Mouse (Mus musculus): ENCODE results near the gene Tgtp2. TPM values are rescaled to one million over a fixed set of nuclear protein-coding genes. Genes with fewer than 3 reads are reported as not detected.

The Tgtp2 gene
- polyA plus RNA-seq, 1 experiment from 2014 or later = not detected

DNA sequence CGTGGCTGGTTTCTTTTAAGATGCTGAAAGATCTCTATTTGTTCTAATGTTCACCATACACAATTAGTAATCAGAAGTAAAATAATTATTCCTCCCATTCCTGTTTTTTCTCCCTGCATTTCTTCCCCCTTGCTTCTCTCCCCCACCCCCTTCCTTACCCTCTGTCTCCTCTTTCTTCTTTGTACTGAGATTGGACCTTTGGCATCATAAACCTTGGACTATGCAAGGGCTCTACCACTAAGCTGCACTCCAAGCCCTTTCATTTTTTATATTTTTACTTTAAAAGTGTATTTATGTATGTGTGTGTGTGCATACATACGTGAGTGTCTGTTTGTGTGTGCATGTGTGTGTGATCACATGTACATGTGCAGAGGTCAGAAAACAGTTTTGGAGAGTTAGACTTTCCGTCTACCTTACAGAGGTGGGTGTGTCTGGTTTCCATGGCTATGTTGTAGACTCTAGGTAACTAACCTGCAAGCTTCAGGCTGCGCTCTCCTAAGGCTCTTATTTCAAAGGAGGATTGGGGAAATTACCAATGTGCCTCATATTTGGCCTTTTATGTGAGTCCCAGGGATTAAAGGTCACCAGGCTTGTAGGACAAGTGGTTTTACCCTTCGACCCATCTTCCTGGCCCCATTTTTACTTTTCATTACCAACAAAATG, 25.1 kb upstream of the Tgtp2 start:
- H3K9ac ChIP-seq (ENCODE audit: low read depth, low read length) = no peak overlapping the region
- H3K4me3 ChIP-seq (ENCODE audit: low read depth, low read length) = no peak overlapping the region
- no peaks in the 10 kb centered on the region for H3K27me3 ChIP-seq (ENCODE audit: control insufficient read depth, insufficient read depth, low read length)
- WGBS (ENCODE audit: insufficient replicate concordance) = 89% methylated on average over 5 of the region's 5 CpGs
- H3K9me3 ChIP-seq (replicated peaks; ENCODE audit: control insufficient read depth, low read length) = no peaks in the 10 kb centered on the region
- no peaks in the 10 kb centered on the region for H3K36me3 ChIP-seq (ENCODE audit: control insufficient read depth, insufficient read depth, low read length)
- no peaks in the 10 kb centered on the region; the same call in 1 of the 2 replicates for H3K4me1 ChIP-seq (ENCODE audit: control insufficient read depth, insufficient read depth, low read length)
- no peak overlapping the region for H3K4me2 ChIP-seq
- no peak for ATAC-seq (replicated peaks; ENCODE audit: insufficient number of reproducible peaks, low FRiP score, low TSS enrichment)
- H3K27ac ChIP-seq (ENCODE audit: low read depth, low read length) = no peak overlapping the region

- Histone ChIP-seq H3K27ac (ENCODE audit: low read depth, low read length) (no peak overlapping the region), H3K4me2 (peak overlapping the region; percentile 64), H3K27me3 (ENCODE audit: control insufficient read depth, insufficient read depth, low read length) (no peaks in the 10 kb centered on the region), H3K4me3 (ENCODE audit: low read depth, low read length) (peak overlapping the region; percentile 16; the same call in 1 of the 2 replicates), H3K9me3 (replicated peaks; ENCODE audit: control insufficient read depth, low read length) (no peaks in the 10 kb centered on the region), H3K9ac (ENCODE audit: low read depth, low read length) (peak overlapping the region; percentile 44; the same call in 1 of the 2 replicates), H3K36me3 (ENCODE audit: control insufficient read depth, insufficient read depth, low read length) (no peaks in the 10 kb centered on the region), H3K4me1 (ENCODE audit: control insufficient read depth, insufficient read depth, low read length) (no peaks in the 10 kb centered on the region; the same call in 1 of the 2 replicates)
- WGBS (ENCODE audit: insufficient replicate concordance) = 33% methylated on average over 22 of the region's 22 CpGs
- ATAC-seq (replicated peaks; ENCODE audit: insufficient number of reproducible peaks, low FRiP score, low TSS enrichment) = peak; percentile 83; the same call in 1 of the 2 replicates
Observed at GRCm38 (mm10) chr11:49087830-49088616, 24.0 kb upstream of the Tgtp2 start.

- H3K4me1 ChIP-seq (ENCODE audit: control insufficient read depth, insufficient read depth, low read length) = no peaks in the 10 kb centered on the region; the same call in 1 of the 2 replicates
- no peak overlapping the region for H3K4me3 ChIP-seq (ENCODE audit: low read depth, low read length)
- H3K27me3 ChIP-seq (ENCODE audit: control insufficient read depth, insufficient read depth, low read length) = no peaks in the 10 kb centered on the region
- ATAC-seq (replicated peaks; ENCODE audit: insufficient number of reproducible peaks, low FRiP score, low TSS enrichment) = no peak
- H3K9ac ChIP-seq (ENCODE audit: low read depth, low read length) = no peak overlapping the region
- 73% methylated on average over 6 of the region's 6 CpGs for WGBS (ENCODE audit: insufficient replicate concordance)
- H3K9me3 ChIP-seq (replicated peaks; ENCODE audit: control insufficient read depth, low read length) = no peaks in the 10 kb centered on the region
- H3K4me2 ChIP-seq = no peak overlapping the region
- no peak overlapping the region for H3K27ac ChIP-seq (ENCODE audit: low read depth, low read length)
- no peaks in the 10 kb centered on the region for H3K36me3 ChIP-seq (ENCODE audit: control insufficient read depth, insufficient read depth, low read length)
Observed at GRCm38 (mm10) chr11:49086858-49087361, 22.9 kb upstream of the Tgtp2 start.

DNA sequence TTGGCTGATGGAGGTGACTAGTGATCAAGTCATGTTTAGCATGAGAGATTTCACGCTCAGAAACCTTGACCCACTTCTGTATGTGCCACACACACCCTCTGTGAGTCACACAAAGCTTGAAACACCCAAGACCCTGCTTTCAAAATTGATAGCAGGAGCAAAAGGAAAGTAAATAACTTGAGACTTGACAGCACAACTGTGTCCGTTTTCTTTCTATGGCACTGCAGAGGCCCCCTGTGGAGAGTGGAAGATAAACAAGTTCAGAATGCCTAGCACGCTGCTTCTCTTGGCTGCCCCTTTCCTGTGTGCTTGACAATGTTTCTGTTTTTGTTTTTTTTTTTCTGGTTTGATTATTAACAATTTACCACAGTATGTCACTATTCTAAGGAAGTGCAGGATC, 20.9 kb upstream of the Tgtp2 start:
- no peaks in the 10 kb centered on the region; the same call in 1 of the 2 replicates for H3K4me1 ChIP-seq (ENCODE audit: control insufficient read depth, insufficient read depth, low read length)

GRCm38 (mm10) chr11:49084385-49084784, 20.4 kb upstream of the Tgtp2 start:
- Histone ChIP-seq H3K27me3 (ENCODE audit: control insufficient read depth, insufficient read depth, low read length) (no peaks in the 10 kb centered on the region), H3K4me2 (no peak overlapping the region), H3K36me3 (ENCODE audit: control insufficient read depth, insufficient read depth, low read length) (no peaks in the 10 kb centered on the region), H3K9ac (ENCODE audit: low read depth, low read length) (no peak overlapping the region), H3K9me3 (replicated peaks; ENCODE audit: control insufficient read depth, low read length) (no peaks in the 10 kb centered on the region), H3K4me1 (ENCODE audit: control insufficient read depth, insufficient read depth, low read length) (no peaks in the 10 kb centered on the region; the same call in 1 of the 2 replicates), H3K4me3 (ENCODE audit: low read depth, low read length) (no peak overlapping the region), H3K27ac (ENCODE audit: low read depth, low read length) (no peak overlapping the region)
- no peak for ATAC-seq (replicated peaks; ENCODE audit: insufficient number of reproducible peaks, low FRiP score, low TSS enrichment)
- WGBS (ENCODE audit: insufficient replicate concordance) = 61% methylated on average over 1 of the region's 1 CpGs

More for the DNA sequence above, 20.9 kb upstream of the Tgtp2 start:
- Histone ChIP-seq H3K27ac (ENCODE audit: low read depth, low read length) (no peak overlapping the region), H3K9me3 (replicated peaks; ENCODE audit: control insufficient read depth, low read length) (no peaks in the 10 kb centered on the region), H3K36me3 (ENCODE audit: control insufficient read depth, insufficient read depth, low read length) (no peaks in the 10 kb centered on the region), H3K4me2 (no peak overlapping the region), H3K9ac (ENCODE audit: low read depth, low read length) (no peak overlapping the region), H3K27me3 (ENCODE audit: control insufficient read depth, insufficient read depth, low read length) (no peaks in the 10 kb centered on the region), H3K4me3 (ENCODE audit: low read depth, low read length) (no peak overlapping the region)
- no peak for ATAC-seq (replicated peaks; ENCODE audit: insufficient number of reproducible peaks, low FRiP score, low TSS enrichment)
- 40% methylated on average over 3 of the region's 3 CpGs for WGBS (ENCODE audit: insufficient replicate concordance)

DNA sequence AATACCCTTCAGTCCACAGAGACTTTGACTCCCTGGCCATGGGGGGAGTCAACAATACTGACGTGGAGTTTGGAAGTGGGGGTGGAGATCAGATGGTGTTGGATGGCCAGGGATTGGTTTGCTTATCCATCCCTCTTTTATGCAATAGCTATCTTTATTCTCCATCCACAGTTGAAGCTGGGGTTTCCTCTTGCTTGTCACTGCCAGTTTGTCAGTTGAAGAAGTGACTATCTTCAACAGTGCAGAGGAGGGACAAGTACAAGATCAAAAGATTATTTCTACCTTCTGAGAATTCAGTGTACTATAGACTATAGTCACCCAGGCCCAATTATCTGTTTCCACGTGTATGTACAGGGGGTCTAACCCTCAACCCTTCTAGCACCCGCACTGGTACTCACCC, 19.8 kb upstream of the Tgtp2 start:
- 73% methylated on average over 3 of the region's 3 CpGs for WGBS (ENCODE audit: insufficient replicate concordance)
- no peak overlapping the region for H3K9ac ChIP-seq (ENCODE audit: low read depth, low read length)
- H3K27ac ChIP-seq (ENCODE audit: low read depth, low read length) = no peak overlapping the region
- H3K36me3 ChIP-seq (ENCODE audit: control insufficient read depth, insufficient read depth, low read length) = no peaks in the 10 kb centered on the region
- no peak overlapping the region for H3K4me3 ChIP-seq (ENCODE audit: low read depth, low read length)
- no peak for ATAC-seq (replicated peaks; ENCODE audit: insufficient number of reproducible peaks, low FRiP score, low TSS enrichment)
- H3K9me3 ChIP-seq (replicated peaks; ENCODE audit: control insufficient read depth, low read length) = no peaks in the 10 kb centered on the region
- no peaks in the 10 kb centered on the region for H3K27me3 ChIP-seq (ENCODE audit: control insufficient read depth, insufficient read depth, low read length)
- no peaks in the 10 kb centered on the region; the same call in 1 of the 2 replicates for H3K4me1 ChIP-seq (ENCODE audit: control insufficient read depth, insufficient read depth, low read length)
- no peak overlapping the region for H3K4me2 ChIP-seq

GRCm38 (mm10) chr11:49083146-49083545, 19.1 kb upstream of the Tgtp2 start:
- no peak overlapping the region for H3K4me3 ChIP-seq (ENCODE audit: low read depth, low read length)
- H3K9ac ChIP-seq (ENCODE audit: low read depth, low read length) = no peak overlapping the region
- 85% methylated on average over 1 of the region's 1 CpGs for WGBS (ENCODE audit: insufficient replicate concordance)
- no peaks in the 10 kb centered on the region for H3K36me3 ChIP-seq (ENCODE audit: control insufficient read depth, insufficient read depth, low read length)
- H3K27ac ChIP-seq (ENCODE audit: low read depth, low read length) = no peak overlapping the region
- no peak for ATAC-seq (replicated peaks; ENCODE audit: insufficient number of reproducible peaks, low FRiP score, low TSS enrichment)
- H3K27me3 ChIP-seq (ENCODE audit: control insufficient read depth, insufficient read depth, low read length) = no peaks in the 10 kb centered on the region
- H3K4me1 ChIP-seq (ENCODE audit: control insufficient read depth, insufficient read depth, low read length) = no peaks in the 10 kb centered on the region
- H3K9me3 ChIP-seq (replicated peaks; ENCODE audit: control insufficient read depth, low read length) = no peaks in the 10 kb centered on the region
- H3K4me2 ChIP-seq = no peak overlapping the region

DNA sequence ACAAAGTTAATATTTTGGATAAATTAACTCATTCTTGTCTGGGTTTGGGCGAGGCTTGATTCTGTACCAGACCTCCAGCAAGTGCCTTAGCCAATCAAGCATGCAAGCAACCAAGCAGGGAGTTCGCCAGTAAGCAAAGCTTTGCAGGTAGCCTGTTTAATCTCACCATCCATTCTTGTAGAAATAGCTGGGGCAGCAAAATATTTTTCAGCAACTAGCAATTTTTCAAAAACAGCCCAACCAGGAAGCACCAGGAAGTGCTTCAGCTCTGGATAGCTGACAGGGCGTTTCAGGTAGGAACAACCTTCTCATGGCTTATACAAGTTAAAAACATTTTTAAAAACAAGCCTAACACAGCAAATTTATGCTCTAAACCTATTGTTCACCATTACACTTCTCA, 17.9 kb upstream of the Tgtp2 start:
- H3K9ac ChIP-seq (ENCODE audit: low read depth, low read length) = no peak overlapping the region
- no peak overlapping the region for H3K4me3 ChIP-seq (ENCODE audit: low read depth, low read length)
- no peak overlapping the region for H3K27ac ChIP-seq (ENCODE audit: low read depth, low read length)
- no peaks in the 10 kb centered on the region for H3K9me3 ChIP-seq (replicated peaks; ENCODE audit: control insufficient read depth, low read length)
- H3K4me2 ChIP-seq = no peak overlapping the region
- no peaks in the 10 kb centered on the region for H3K27me3 ChIP-seq (ENCODE audit: control insufficient read depth, insufficient read depth, low read length)
- ATAC-seq (replicated peaks; ENCODE audit: insufficient number of reproducible peaks, low FRiP score, low TSS enrichment) = no peak
- WGBS (ENCODE audit: insufficient replicate concordance) = 74% methylated on average over 3 of the region's 3 CpGs
- H3K4me1 ChIP-seq (ENCODE audit: control insufficient read depth, insufficient read depth, low read length) = no peaks in the 10 kb centered on the region
- no peaks in the 10 kb centered on the region for H3K36me3 ChIP-seq (ENCODE audit: control insufficient read depth, insufficient read depth, low read length)
